Mouse (Mus musculus) embryonic facial prominence, embryonic 14.5 days (tissue): Measurements from ENCODE around the gene Hdgf. TPM values are rescaled to one million over a fixed set of nuclear protein-coding genes. Genes with fewer than 3 reads are reported as not detected.
A peak's percentile ranks its signal among the peaks of the same experiment; 100 is the strongest.

ENCODE experiments used
- ATAC-seq: fragments of 200-750 bp; cut with Nextera tagmentation; 2 replicates; pipeline ENCODE4 v1.8.0; 2017; ENCODE audit warnings: low read depth, moderate number of reproducible peaks, moderate TSS enrichment
- DNase-seq: peaks from one replicate; pipeline ENCODE4 v3.0.0-alpha.2; 2015; ENCODE audit warnings: low spot score
- H3K27ac ChIP-seq: fragments of 300-500 bp; sonication (generic); replicated peaks from 2 replicates; pipeline ENCODE4 v1.5.1; 2014; ENCODE audit warnings: low read depth, mild to moderate bottlenecking, low read length, moderate library complexity
- H3K27me3 ChIP-seq: fragments of 300-500 bp; sonication (generic); replicated peaks from 2 replicates; pipeline ENCODE4 v1.6.1; 2014; ENCODE audit warnings: low read length; ENCODE audit not compliant: control insufficient read depth, insufficient read depth
- H3K36me3 ChIP-seq: fragments of 300-500 bp; sonication (generic); 2 replicates; pipeline ENCODE4 v1.6.1; 2014; ENCODE audit warnings: low read length, mixed read lengths; ENCODE audit not compliant: control insufficient read depth, insufficient read depth
- H3K4me1 ChIP-seq: fragments of 300-500 bp; sonication (generic); 2 replicates; pipeline ENCODE4 v1.6.1; 2014; ENCODE audit warnings: antibody characterized with exemption, low read length; ENCODE audit not compliant: control insufficient read depth, insufficient read depth
- H3K4me2 ChIP-seq: fragments of 300-500 bp; sonication (generic); 2 replicates; pipeline ENCODE4 v1.6.1; 2014; ENCODE audit warnings: low read depth, mild to moderate bottlenecking, low read length, moderate library complexity, mixed read lengths
- H3K4me3 ChIP-seq: fragments of 300-500 bp; sonication (generic); 2 replicates; pipeline ENCODE4 v1.5.1; 2014; ENCODE audit warnings: low read depth, mild to moderate bottlenecking, low read length
- H3K9ac ChIP-seq: fragments of 300-500 bp; sonication (generic); 2 replicates; pipeline ENCODE4 v1.6.1; 2014; ENCODE audit warnings: low read depth, mild to moderate bottlenecking, low read length, moderate library complexity, mixed read lengths
- H3K9me3 ChIP-seq: fragments of 300-500 bp; sonication (generic); 2 replicates; pipeline ENCODE4 v1.6.1; 2016; ENCODE audit warnings: low read length; ENCODE audit not compliant: control insufficient read depth
- WGBS: fragments of 180-500 bp; shearing (Covaris S2); extraction: QIAGEN DNeasy Blood & Tissue Kit; methylation state at CpG from one replicate; pipeline ENCODE4 v1.1.7; 2014; 5-methylcytosine and 5-hydroxymethylcytosine counted together
- polyA plus RNA-seq: library from polyadenylated mRNA; unstranded; fragments of >200 nt; fragmentation: Nextera tagmentation; extraction: Ambion mirVana; gene quantifications from 2 replicates; pipeline ENCODE4 v1.2.1, GENCODE M21; 2014

Gene Hdgf
- polyA plus RNA-seq, 1 experiment from 2014 or later: 205 TPM

- no peaks in the 10 kb centered on the region for H3K9me3 ChIP-seq
- H3K4me3 ChIP-seq: peak within 1 kb of the TSS; percentile 92
- 0% methylated on average over 19 of the region's 78 CpGs for WGBS
Measured at GRCm38 (mm10) chr3:87930078-87930795, 24.1 kb downstream of the Hdgf start, which contains the start of the genes Isg20l2 and Rrnad1. TSS of gene Isg20l2 (plus strand) at chr3:87930314. TSS of gene Rrnad1 (minus strand) at chr3:87930717.

DNA sequence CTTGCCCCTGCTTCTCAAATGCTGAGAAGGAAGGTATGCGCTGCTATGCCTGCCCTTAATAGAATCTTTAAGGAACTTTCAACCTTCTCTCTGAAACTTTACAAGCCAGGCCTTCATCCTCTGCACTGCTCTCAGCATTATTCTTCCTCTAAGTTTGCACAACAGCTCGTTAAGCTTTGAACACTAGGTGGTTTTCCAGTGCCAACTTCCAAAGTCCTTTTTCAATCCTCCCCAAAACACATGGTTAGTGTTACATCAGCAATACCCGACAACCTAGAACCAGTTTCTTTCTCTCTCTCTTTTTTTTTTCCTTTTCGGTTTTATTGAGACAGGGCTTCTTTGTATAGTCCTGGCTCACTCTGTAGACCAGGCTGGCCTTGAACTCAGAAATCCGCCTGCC lies 27.9 kb downstream of the Hdgf start:
- ATAC-seq (no peak), DNase-seq (no peak)
- no peaks in the 10 kb centered on the region for H3K27me3 ChIP-seq
- H3K9me3 ChIP-seq: no peaks in the 10 kb centered on the region
- H3K27ac ChIP-seq: no peak overlapping the region
- H3K36me3 ChIP-seq: peaks cover 56% of the 10 kb centered on the region
- H3K4me2 ChIP-seq: no peak overlapping the region
- H3K4me1 ChIP-seq: peaks cover 10% of the 10 kb centered on the region; the same call in 1 of the 2 replicates
- WGBS: 79% methylated on average over 5 of the region's 5 CpGs
- H3K4me3 ChIP-seq: no peak overlapping the region
- H3K9ac ChIP-seq: no peak overlapping the region

More at GRCm38 (mm10) chr3:87930078-87930795, 24.1 kb downstream of the Hdgf start, which contains the start of the genes Isg20l2 and Rrnad1:
- Histone ChIP-seq H3K9ac (peak within 1 kb of the TSS; percentile 93), H3K36me3 (peaks cover 51% of the 10 kb centered on the region), H3K4me2 (peak within 1 kb of the TSS; percentile 88), H3K27me3 (no peaks in the 10 kb centered on the region), H3K4me1 (peaks cover 11% of the 10 kb centered on the region; the same call in 1 of the 2 replicates), H3K27ac (peak within 1 kb of the TSS; percentile 90)
- DNase-seq (peak; percentile 99), ATAC-seq (peak; percentile 98)

DNA sequence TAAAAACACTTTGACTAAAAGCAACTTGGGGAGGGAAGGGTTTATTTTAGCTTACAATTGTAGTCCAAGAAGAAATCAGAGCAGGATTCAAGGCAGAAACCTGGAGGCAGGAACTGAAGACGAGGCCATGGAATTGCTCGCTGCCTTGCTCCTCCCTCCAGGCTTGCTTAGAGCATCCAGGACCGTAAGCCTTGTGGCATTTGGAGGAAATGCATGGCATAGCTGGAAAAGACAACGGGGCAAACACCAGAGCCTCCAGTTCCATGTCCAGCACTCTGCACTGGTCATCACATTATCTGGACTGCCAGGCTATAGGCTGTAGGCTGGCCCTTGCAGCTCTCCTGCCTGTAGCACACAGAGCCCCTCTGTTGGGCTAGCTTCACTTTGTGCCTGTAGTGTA lies 28.4 kb downstream of the Hdgf start:
- ATAC-seq: no peak
- Histone ChIP-seq H3K9ac (no peak overlapping the region), H3K27me3 (no peaks in the 10 kb centered on the region), H3K27ac (no peak overlapping the region), H3K4me1 (peaks cover 6% of the 10 kb centered on the region; the same call in 1 of the 2 replicates), H3K36me3 (peaks cover 60% of the 10 kb centered on the region), H3K4me3 (no peak overlapping the region), H3K9me3 (no peaks in the 10 kb centered on the region), H3K4me2 (no peak overlapping the region)
- no peak for DNase-seq
- 72% methylated on average over 4 of the region's 4 CpGs for WGBS

GRCm38 (mm10) chr3:87935201-87935600 lies 29.1 kb downstream of the Hdgf start:
- H3K27me3 ChIP-seq: no peaks in the 10 kb centered on the region
- no peak overlapping the region for H3K27ac ChIP-seq
- 81% methylated on average over 4 of the region's 4 CpGs for WGBS
- ATAC-seq (no peak), DNase-seq (no peak)
- no peaks in the 10 kb centered on the region for H3K9me3 ChIP-seq
- H3K9ac ChIP-seq: no peak overlapping the region
- H3K4me1 ChIP-seq: peaks cover 6% of the 10 kb centered on the region; the same call in 1 of the 2 replicates
- H3K4me2 ChIP-seq: no peak overlapping the region
- no peak overlapping the region for H3K4me3 ChIP-seq
- peaks cover 67% of the 10 kb centered on the region for H3K36me3 ChIP-seq

DNA sequence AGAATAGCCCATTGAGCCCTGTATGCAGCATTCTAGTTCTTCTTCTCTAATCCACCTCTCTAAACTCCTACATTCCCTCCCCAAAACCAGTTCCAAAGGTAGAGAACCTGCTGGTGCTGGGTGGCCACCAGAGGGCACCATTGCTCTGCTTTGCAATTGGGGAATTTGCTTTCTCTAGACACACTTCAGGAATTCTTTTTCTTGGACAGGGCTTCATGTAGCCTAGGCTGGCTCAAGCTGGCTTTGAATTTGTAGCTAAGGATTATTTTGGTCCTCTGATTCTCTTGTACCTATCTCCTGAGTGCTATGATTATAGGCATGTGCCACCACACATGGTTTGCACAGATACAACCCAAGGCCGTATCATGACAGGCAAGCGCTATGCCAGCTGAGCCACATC lies 29.7 kb downstream of the Hdgf start:
- Histone ChIP-seq H3K36me3 (peaks cover 73% of the 10 kb centered on the region), H3K9me3 (no peaks in the 10 kb centered on the region), H3K27ac (no peak overlapping the region), H3K4me3 (no peak overlapping the region), H3K27me3 (no peaks in the 10 kb centered on the region), H3K4me1 (peaks cover 6% of the 10 kb centered on the region; the same call in 1 of the 2 replicates), H3K9ac (no peak overlapping the region), H3K4me2 (no peak overlapping the region)
- ATAC-seq (peak; percentile 79), DNase-seq (peak; percentile 91)
- WGBS: 94% methylated on average over 2 of the region's 2 CpGs

GRCm38 (mm10) chr3:87940611-87941010 lies 34.5 kb downstream of the Hdgf start:
- H3K27me3 ChIP-seq: no peaks in the 10 kb centered on the region
- ATAC-seq (no peak), DNase-seq (no peak)
- no peak overlapping the region for H3K27ac ChIP-seq
- peaks cover 11% of the 10 kb centered on the region for H3K4me1 ChIP-seq
- 66% methylated on average over 5 of the region's 5 CpGs for WGBS
- H3K4me3 ChIP-seq: no peak overlapping the region
- H3K36me3 ChIP-seq: peaks cover 68% of the 10 kb centered on the region
- H3K9ac ChIP-seq: no peak overlapping the region
- H3K4me2 ChIP-seq: no peak overlapping the region
- H3K9me3 ChIP-seq: no peaks in the 10 kb centered on the region

DNA sequence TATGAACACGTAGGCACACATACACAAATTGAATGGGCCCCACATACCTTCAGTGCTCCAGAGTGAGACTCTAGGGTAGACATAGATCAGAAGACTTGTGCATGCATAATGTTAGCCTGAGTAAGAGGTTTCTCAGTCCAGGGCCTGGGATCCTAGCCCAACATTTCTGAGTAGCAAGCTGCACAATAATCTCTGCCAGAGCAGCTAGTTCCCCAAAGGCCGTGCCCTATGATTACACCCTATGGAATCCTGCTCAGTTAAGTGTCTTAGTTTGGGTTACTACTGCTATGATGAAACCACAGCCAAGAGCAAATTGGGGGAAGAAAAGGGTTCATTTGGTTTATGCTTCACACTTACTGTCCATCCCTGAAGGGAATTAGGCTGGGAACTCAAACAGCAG lies 36.4 kb downstream of the Hdgf start:
- DNase-seq: no peak
- no peak for ATAC-seq
- H3K4me3 ChIP-seq: no peak overlapping the region
- no peak overlapping the region for H3K27ac ChIP-seq
- H3K36me3 ChIP-seq: peaks cover 52% of the 10 kb centered on the region
- H3K27me3 ChIP-seq: no peaks in the 10 kb centered on the region
- H3K4me2 ChIP-seq: no peak overlapping the region
- WGBS: 94% methylated on average over 2 of the region's 2 CpGs
- no peaks in the 10 kb centered on the region for H3K9me3 ChIP-seq
- H3K4me1 ChIP-seq: peaks cover 29% of the 10 kb centered on the region
- no peak overlapping the region for H3K9ac ChIP-seq

GRCm38 (mm10) chr3:87943586-87943985 lies 37.5 kb downstream of the Hdgf start:
- Histone ChIP-seq H3K36me3 (peaks cover 41% of the 10 kb centered on the region), H3K4me2 (no peak overlapping the region), H3K27ac (no peak overlapping the region), H3K4me3 (no peak overlapping the region), H3K9ac (no peak overlapping the region), H3K9me3 (no peaks in the 10 kb centered on the region), H3K27me3 (no peaks in the 10 kb centered on the region), H3K4me1 (peaks cover 40% of the 10 kb centered on the region)
- DNase-seq (no peak), ATAC-seq (no peak)
- WGBS: 78% methylated on average over 7 of the region's 7 CpGs
